Mouse (Mus musculus) 3134 (cell line): ENCODE results near the gene Lrpap1.

ENCODE experiments used
- DNase-seq: peaks from one replicate; pipeline ENCODE4 v3.0.0-alpha.2; 2011; ENCODE audit warnings: low spot score; ENCODE audit not compliant: insufficient read length; ENCODE audit errors: extremely low read depth

Gene Lrpap1

DNA sequence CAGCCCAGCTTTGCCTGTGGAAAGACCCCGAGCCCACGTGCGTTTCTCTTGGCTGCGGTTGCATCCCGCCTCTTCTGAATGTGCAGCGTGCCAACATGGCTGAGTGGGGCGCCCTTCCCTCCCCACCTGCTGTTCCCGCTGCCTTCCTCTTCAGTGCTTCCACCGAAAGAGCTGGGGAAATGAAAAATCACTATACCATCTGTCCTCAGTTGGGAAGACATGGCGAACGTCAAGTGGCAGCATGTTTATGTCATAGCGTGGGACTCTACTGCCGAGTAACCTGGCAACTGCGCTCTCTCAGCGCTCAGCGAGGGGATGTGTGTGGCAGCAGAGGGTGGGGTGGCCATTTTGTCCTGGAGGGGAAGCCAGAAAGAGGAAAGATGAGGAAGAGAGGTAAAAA is 23.6 kb upstream of the Lrpap1 start:
- no peak for DNase-seq

DNA sequence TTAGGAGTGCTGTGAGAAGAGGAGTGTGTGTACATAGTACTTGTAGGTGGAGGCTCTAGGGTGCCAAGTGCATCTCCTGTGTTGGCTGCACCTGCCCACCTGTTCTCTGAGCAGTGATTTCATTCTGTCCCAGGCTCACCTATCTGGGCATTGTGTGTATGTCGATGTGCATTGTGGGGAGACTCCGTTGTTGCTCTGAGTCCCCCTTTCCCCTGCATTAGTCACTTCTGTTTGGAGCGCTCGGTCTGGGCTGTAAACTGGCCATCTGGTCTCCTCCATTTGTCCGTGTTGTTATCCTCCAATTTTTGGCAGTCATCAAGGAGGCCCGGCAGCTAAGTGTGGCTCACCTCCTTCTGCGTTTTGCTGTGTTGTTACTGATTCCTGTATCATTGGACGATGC is 14.5 kb upstream of the Lrpap1 start:
- no peak for DNase-seq

DNA sequence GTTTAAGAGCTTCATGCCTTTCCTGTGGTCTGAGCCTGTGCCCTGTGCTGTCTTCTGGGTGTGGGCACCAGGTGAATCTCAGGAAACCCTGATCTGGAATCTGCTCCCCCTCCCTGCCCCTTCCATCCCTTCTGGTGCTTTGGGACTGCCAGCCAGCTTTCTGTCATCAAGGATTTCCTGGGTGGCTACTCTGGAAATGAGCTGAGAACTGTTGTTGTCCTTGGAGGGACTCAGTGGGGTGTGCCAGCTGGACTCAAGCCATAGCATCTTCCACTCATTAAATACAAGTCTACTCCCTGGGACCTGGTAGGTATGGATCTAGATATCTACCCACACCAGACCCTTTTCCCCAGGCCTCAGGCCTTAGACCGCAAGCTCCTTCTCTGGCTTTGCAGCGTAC is 12.9 kb upstream of the Lrpap1 start:
- DNase-seq, result no peak

DNA sequence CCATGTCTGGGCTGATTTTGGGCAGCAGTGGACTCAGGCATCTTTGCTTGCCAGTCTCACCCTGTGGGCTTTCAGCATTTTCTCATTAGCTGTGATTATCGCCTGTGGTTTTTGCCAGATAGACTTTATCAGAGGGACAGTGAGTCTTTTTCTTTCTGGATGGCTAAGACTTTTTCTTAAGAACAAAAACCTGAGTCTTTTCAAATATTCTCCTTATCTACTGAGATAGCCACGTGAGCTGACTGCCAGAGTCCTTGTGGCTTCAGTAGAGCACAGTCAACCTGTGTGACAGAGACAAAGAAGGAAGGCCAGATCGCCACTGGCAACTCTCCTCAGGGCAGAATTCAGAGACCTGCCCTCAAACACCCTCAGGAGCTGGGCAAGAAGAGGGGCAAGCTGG is 12.1 kb upstream of the Lrpap1 start:
- DNase-seq, result no peak

DNA sequence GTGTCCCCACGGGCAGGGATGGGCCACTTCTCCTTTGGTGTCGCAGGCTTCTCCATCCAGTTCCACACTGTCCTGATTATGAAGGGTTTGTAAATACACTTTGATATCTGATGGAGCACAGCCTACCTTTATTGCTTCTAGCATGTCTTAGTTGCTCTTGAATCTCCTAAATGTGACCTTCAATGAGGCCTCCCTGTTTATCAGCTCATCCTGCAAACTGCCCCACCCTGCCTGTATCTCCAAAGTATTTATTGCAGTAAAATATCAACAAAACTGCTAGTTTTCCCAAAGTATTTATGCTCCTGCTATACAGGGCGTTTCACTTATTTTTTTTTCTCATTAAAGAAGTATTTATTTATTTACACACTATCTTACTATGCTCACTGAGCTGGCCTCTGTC is 10.4 kb upstream of the Lrpap1 start:
- no peak for DNase-seq

DNA sequence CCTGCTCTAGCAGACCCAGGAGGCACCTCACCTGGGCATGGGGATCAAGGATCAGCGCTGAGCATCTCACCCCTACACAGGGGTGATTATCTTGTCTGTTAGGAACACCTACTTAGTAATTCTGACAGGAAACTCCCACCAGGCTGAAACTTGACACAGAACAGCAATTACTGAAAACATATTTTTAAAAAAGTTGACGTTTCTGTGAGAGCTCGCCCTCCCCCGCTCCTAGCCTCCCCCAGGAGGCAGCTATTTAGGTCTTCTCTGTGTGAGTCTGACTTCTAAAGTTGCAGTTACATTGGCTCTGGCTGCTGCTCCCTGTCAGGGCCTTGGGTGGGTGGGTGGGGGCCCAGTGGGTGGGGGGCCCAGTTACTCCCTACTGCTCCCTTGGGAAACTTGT is 6.9 kb upstream of the Lrpap1 start:
- DNase-seq, result no peak

DNA sequence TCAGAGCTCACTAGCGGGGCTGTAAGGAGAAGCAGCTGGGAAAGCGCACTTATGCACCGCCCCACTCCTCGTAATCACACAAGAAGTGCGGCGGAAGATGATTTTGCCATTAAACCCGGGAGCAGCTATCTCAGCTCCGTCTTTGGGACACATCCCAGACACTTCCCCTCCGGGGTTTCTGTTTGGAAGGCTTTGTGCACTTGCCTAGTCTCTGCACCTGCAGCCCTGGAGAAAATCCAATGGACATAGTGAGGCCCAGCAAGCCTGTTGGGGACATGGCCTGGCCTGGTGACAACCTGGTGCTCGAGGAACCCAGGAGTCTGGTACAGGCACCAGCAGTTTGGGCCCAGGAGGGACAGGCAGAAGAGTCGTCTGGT is 344 bp upstream of the Lrpap1 start:
- DNase-seq, result no peak

DNA sequence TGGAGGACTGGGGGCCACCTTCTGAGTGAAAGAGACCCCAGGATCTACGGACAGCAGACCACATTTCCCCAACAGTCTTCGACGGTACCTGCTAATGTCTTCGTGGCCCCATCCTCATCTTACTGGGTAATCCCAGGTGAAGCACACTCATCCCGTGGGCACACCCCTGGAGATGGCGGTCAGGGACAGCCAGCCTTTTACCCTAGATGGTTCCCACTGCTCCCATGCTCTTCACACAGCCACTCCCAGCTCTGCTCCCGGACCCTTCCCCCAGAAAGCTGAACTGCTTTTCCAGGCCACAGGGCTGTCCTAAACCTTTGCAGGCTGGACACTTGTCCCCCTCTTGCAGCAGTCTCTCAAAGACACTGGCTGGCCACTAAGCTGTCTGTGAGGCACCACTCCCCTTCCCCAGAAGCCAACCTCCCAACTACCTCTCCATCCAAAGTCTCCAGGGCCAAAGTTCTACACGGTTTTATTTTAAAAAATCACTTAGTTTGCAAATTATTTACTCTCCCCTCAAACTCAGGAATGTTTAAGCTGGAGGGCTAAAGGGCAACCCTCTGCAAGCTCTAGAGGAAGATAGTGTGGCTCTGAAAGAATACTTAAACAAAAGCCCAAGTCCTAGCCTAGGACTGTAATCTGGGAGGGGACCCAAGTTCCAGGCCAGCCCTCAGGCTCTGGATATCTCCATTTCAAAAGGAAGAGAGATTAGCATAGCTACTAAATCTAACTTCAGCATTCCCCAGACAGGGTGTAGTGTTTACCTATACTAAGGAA is 1.2 kb downstream of the Lrpap1 start:
- no peak for DNase-seq

DNA sequence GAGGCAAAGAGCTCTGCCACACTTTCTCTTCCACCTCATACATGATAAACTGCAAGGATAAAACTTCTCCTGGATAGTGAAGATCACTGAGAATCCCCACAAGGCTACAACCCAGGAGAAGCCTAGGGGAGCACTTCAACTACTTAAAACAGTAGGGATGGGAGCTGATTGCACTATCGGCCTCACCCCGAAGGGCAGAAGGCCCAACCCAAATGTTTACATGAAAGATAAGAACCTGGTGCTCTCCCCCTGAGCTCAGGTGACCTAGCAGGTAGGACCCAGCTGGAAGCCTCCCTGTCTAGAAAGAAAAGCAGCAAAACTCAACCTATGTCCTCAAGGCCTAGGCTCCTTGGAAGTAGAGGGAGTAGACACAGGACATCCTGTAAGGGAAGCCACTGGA is 2.0 kb downstream of the Lrpap1 start:
- DNase-seq, result no peak

DNA sequence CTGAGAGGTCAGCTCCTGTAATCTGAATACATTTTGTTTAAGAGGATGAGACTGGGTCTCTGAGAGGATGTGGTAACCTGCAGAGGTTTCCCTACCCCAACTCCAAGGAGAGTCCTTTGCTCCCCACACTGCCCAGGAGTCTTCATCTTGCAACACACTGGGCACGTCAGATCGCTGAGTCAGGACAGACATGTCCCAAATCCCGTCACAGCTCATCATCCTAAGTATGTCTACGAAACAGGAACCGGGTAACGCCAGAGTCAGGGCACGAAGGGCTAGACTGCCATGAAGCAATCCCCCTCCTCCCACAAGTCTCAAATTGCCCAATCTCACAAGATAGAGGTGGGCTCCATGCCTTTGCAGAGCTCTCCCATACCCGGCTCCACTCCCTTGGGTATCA is 2.5 kb downstream of the Lrpap1 start:
- no peak for DNase-seq

DNA sequence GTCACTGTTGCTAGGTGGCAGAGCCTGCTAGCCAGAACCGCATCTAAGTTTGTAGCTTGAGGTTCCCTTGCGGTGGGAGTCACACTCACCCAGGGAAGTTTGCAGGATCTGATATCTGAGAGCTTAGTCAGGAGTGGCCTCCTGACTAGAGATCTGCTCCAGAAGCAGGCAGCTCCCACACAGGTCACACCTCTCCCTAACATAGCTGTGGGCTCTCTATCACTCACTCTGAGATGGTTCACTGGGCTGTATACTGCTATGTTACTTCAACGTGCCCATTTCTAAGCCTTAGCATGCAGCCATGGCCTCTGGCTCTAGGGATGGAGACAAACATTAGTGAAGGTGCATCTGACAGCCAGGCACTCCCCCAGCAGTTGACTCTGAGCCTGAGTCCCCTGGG is 13.9 kb downstream of the Lrpap1 start:
- no peak for DNase-seq

DNA sequence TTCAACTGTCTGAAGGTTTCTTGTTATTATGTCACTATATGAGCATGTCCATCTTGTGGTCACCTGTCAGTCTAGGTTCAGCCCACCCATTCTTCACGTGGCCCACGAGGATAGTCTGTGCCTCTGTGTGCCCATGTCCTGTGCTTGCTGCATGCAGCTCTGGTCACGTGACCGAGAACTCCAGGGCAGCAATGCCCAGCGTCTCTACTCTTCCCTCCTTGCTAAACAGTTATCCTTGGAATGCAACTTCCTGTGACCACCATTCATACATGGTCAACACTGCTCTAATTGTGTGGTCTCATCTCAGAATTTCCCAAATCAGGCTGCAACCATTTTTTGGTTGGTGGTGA is 16.0 kb downstream of the Lrpap1 start:
- DNase-seq, result no peak

DNA sequence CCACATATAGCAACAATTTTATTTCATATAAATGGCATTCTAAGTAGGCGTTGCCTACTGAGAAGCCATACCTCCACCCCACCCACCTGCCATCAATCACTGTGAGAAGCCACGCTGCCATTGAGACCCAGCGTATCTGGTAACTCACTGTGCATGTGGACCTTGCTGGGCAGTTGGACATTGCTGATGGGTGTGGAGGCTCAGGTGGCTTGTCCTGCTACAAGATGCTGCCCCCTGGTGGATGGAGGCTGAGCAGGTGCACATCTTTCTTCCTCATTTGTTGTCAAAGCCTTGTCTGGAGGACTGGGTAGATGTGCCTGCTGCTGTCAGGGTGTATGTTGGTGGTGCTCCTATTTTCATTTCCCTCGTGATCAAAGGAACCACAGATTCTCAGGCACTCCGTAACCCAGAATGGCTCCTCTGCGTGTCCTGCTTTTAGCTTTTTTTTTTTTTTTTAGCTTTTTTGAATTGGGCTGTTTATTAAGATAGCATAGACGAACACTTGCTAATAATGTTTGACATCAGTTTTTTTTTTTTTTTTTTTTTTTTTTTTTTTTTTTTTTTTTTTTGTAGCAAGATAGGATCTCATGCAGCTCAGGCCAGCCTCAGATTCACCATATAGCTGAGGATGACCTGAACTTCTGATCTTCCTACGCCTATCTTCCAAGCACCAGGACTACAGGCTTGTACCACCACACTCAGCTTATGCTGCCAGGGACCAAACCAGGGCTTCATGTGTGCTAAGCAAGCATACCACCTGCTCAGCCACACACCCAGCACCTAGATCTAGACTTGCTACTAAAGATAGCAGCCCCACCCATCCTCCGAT is 16.6 kb downstream of the Lrpap1 start:
- peak; percentile 50 for DNase-seq

DNA sequence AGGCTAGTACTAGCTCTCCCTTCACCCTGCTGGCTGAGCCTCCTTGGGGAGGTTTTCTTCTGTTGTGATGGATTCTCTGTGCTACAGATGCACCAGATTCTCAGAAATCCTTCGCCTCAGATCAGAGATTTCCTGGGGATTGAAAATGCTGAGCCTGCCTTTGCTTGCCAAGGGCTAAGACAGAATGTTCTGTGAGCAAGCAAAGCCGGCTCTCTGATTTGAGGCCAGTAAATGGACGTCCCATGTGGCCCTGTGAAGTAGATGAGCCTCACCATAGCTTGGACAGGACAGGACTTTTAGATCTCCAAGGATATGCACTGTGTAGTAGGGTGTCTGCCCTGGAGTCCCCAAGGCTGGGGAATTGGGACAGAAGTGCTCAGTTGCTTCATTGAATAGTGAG is 20.7 kb downstream of the Lrpap1 start:
- DNase-seq, result no peak

DNA sequence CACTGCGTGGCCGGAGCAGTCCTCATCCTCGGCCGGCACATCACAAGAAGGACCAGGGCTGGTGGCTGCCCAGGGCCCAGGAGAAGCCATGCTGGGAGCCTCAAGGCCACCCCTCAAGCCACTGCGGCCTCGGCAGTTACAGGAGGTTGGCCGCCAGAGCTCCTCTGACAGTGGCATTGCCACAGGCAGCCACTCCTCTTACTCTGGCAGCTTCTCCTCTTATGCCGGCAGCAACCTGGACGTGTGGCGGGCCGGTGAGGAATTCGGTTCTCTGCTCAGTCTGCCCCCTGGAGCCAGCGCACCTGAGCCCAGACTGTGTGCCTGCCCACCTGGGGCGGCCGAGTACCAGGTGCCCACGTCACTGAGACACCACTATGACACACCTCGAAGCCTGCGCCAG is 26.5 kb downstream of the Lrpap1 start:
- no peak for DNase-seq

DNA sequence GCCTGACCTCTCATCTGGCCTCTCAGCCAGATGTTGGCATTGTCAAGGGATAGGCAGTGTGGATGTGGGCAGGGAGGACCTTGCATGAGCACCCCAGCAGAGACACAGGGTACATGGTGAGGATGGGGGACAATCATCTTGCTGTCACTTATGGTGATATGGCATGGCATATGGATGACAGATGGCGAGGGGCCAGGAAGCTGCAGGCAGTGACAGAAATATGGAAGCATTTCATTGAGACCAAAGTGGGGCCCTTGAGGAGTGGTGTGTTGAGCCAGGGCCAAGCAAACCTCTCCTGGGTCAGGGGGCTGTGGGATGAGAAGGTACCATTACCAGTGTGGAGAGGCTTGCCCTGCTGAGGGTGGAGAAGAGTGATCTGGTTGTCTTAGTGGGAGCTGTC is 29.2 kb downstream of the Lrpap1 start:
- no peak for DNase-seq

DNA sequence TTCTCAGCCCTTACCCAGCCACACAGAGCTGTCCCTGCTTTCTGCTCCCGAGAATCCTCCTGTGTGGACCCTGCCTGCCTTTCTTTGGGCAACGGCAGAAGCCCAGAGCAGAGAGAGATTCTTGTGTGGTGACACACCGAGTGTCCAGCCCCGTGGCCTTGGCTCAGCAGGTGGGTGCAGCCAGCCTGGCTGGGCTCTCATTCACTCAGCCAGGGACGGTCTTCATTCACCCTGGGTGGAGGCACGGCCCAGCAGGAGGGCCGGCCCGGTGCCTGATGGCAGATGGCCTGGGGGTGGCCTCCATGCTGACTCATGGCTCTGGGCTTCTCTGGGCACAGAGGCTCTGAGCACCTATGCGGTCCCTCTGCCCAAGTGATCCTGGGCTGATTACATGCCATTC is 31.6 kb downstream of the Lrpap1 start:
- DNase-seq, result peak; percentile 85

DNA sequence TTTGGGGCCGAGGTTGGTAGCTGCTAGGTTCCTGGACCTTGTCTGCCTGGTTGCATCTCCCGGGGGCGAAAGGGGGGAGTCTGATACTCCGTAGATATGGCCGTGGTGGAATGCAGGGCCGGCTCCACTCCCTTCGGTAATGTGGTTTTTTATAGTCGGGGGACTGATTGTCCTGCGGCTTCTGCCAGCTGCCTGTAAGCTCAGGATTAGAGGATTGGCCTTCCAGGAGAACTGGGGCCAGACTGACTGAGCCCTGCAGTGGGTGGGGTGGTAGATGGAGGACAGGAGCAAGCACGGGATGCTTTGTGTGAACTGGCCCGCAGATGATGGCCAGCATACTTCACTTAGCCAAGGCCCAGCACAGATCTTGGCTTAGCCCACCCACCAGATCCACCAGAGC is 32.3 kb downstream of the Lrpap1 start:
- DNase-seq, result no peak

DNA sequence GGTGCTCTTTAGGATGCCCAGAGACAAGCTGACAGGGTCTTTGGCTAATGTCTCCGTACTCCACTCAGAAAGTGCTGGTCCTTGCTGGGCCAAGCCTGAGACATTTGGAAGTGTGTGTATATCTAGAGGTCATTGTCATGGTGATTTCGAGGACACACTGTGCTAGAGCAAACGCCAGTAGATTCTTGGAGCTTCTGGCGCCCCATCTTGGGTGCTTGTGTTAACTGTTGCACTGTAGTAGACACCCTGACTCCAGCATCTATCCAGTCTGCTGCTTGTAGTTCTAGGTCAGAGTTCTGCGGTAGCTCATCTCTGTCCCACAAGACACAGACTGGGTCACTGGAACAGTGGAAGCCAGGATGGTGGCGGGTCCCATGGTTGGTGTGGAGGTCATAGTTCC is 33.7 kb downstream of the Lrpap1 start:
- no peak for DNase-seq

DNA sequence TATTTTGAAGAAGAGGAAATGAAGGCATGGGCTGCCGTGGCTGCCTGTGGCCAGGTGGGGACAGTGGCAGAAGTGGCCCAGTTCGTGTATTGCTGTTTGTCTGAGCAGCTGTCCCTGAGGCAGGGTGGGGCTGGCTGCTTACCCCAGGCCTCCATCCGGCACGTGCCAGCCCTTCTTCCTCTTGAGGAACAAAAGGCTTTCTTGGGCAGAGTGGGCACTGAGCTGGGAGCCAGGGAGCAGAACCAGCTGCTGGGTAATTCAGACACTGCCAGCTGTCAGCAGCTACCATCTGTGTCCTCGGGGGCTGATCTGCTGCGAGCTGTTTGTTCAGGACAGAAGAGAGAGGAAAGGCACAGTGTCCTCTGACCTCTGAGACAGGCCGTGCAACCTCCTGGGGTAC is 34.6 kb downstream of the Lrpap1 start:
- DNase-seq, result no peak

DNA sequence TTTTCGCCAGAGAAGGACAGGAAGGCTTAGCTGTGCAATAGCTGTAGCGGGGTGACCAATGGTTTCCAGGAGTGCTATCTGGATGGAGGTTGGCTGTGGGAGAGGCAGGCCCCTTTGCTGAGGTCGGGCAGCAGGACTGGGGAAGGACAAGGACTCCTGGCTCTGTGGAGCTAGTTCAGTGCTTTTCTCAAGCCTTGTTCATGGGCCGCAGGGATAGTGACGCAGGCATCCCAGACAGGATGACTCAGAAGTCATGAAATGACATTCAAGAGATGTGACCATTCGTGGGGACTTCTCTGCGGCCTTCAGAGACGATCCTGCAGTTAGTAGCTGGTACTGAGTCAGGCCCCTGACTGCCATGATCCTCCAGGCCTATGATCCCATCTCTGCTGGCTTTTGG is 35.3 kb downstream of the Lrpap1 start:
- DNase-seq, result no peak

DNA sequence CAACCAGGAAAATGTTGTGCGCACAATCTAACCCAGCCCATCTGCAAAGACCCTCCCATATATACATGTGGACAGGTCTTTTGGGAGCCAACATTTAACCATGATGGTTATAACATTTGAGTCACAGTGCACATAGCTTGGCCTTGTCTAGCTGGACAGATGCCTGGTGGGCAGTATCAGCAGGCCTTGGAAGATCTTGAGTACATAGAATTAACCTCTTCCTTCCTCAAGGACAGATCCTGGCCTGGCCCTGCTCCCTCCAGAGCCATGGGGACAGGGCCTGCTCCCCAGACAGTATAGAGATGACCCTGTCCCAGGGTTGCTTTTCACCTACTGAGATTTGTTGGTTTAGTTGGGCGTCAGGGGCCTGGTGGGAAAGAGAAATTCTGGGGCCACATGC is 35.7 kb downstream of the Lrpap1 start:
- no peak for DNase-seq
